Mouse (Mus musculus) ES-E14 (cell line): ENCODE measurements at regions not wholly inside any gene's neighbourhood (a gene's known extent, or its start where the extent isn't known, plus 50 kb on each side); places are given as distances from the start of the nearest gene placed in this dataset.

Experiments used
- CHD2 ChIP-seq: IDR thresholded peaks from 2 replicates; pipeline ENCODE4 v1.6.1; 2014; ENCODE audit warnings: mild to moderate bottlenecking, low read depth, low read length, inconsistent platforms
- MAFK ChIP-seq: IDR thresholded peaks from 2 replicates; pipeline ENCODE4 v1.6.1; 2014; ENCODE audit warnings: mild to moderate bottlenecking, low read depth, low read length, inconsistent platforms; ENCODE audit not compliant: insufficient read depth
- ZC3H11A ChIP-seq: IDR thresholded peaks from 2 replicates; pipeline ENCODE4 v1.6.1; 2012; ENCODE audit warnings: low read depth, mild to moderate bottlenecking, inconsistent platforms, low read length, borderline replicate concordance

GRCm38 (mm10) chr3:61456598-61456997, 90.8 kb upstream of the B430305J03Rik start:
- TF ChIP-seq CHD2 (no peak), ZC3H11A (no peak), MAFK (no peak)
